Mouse (Mus musculus) brain, embryonic 18.5 days (tissue): ENCODE data around the gene Atp8a2.

Experiments used
- DNase-seq: peaks from one replicate; pipeline ENCODE4 v3.0.0-alpha.2; 2012; ENCODE audit warnings: low read depth, low spot score

The Atp8a2 gene

GRCm38 (mm10) chr14:59715695-59716442 lies 481.1 kb downstream of the Atp8a2 start:
- peak; percentile 52 for DNase-seq

- DNase-seq: no peak
Measured at GRCm38 (mm10) chr14:59709505-59710335, 487.3 kb downstream of the Atp8a2 start.

- no peak for DNase-seq
Measured at GRCm38 (mm10) chr14:59708009-59708408, 489.0 kb downstream of the Atp8a2 start.

GRCm38 (mm10) chr14:59705326-59706058 lies 491.5 kb downstream of the Atp8a2 start:
- no peak for DNase-seq

GRCm38 (mm10) chr14:59701492-59701891 lies 495.5 kb downstream of the Atp8a2 start:
- no peak for DNase-seq

GRCm38 (mm10) chr14:59695160-59695559 lies 501.8 kb downstream of the Atp8a2 start:
- DNase-seq: no peak

GRCm38 (mm10) chr14:59692164-59692563 lies 504.8 kb downstream of the Atp8a2 start:
- DNase-seq: no peak

- DNase-seq: no peak
Measured at GRCm38 (mm10) chr14:59691402-59691801, 505.6 kb downstream of the Atp8a2 start.

GRCm38 (mm10) chr14:59690954-59691353 lies 506.0 kb downstream of the Atp8a2 start:
- DNase-seq: no peak

- no peak for DNase-seq
Measured at GRCm38 (mm10) chr14:59689596-59689995, 507.4 kb downstream of the Atp8a2 start.

GRCm38 (mm10) chr14:59686229-59686628 lies 510.8 kb downstream of the Atp8a2 start:
- DNase-seq: no peak

- DNase-seq: no peak
Measured at GRCm38 (mm10) chr14:59685343-59685742, 511.6 kb downstream of the Atp8a2 start.

GRCm38 (mm10) chr14:59681906-59682305 lies 515.1 kb downstream of the Atp8a2 start:
- no peak for DNase-seq

GRCm38 (mm10) chr14:59677598-59678003 lies 519.4 kb downstream of the Atp8a2 start:
- no peak for DNase-seq

GRCm38 (mm10) chr14:59675330-59675729 lies 521.6 kb downstream of the Atp8a2 start:
- DNase-seq: no peak

GRCm38 (mm10) chr14:59674556-59674955 lies 522.4 kb downstream of the Atp8a2 start:
- no peak for DNase-seq

- no peak for DNase-seq
Measured at GRCm38 (mm10) chr14:59672893-59673515, 524.0 kb downstream of the Atp8a2 start.

- no peak for DNase-seq
Measured at GRCm38 (mm10) chr14:59657098-59657497, 539.9 kb downstream of the Atp8a2 start.

GRCm38 (mm10) chr14:59656591-59656990 lies 540.4 kb downstream of the Atp8a2 start:
- no peak for DNase-seq

GRCm38 (mm10) chr14:59649337-59649736 lies 547.6 kb downstream of the Atp8a2 start:
- no peak for DNase-seq

GRCm38 (mm10) chr14:59648611-59649010 lies 548.4 kb downstream of the Atp8a2 start:
- no peak for DNase-seq
